Mouse (Mus musculus) E14TG2a.4 (cell line): ENCODE measurements around the gene Elmo1.

Source experiments
- CTCF ChIP-seq: conservative IDR thresholded peaks from 2 replicates; pipeline ENCODE4 v1.5.1; 2014; ENCODE audit warnings: low read length
- POU5F1 ChIP-seq: IDR thresholded peaks from 2 replicates; pipeline ENCODE4 v1.6.1; 2014; ENCODE audit warnings: low read length, borderline replicate concordance

- TF ChIP-seq CTCF (no peak), POU5F1 (no peak)
Observed at GRCm38 (mm10) chr13:20101691-20102090, 11.3 kb downstream of the Elmo1 start.
